Mouse (Mus musculus): ENCODE data around the gene Sv2c. TPM values are rescaled to one million over a fixed set of nuclear protein-coding genes. Genes with fewer than 3 reads are reported as not detected.

The Sv2c gene
- 1 to 10 TPM; 1.7 to 3.2 TPM for polyA plus RNA-seq (2017; shearing (Covaris generic))

DNA sequence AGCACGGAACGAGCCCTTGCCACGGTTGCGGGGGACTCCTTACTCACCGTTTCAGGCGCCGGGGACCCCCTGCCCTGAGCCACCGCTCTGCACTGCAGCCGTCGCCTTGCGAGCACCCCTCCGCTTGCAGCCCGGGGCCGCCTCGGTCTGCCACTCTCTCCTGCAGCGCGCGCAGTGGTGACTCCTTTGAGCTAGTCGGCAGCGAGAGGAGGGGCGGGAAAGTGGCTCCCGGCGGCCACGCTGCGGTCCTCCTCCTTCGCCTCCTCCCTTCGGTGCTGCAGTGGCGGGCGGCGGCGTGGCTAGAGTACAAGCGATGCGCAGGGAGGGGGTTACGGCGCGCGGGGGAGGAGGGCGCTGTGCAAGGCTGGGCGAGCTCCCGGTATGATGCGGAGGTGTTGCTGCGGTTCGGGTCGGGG is at the start of gene Sv2c:
TSS of gene Sv2c (minus strand) at position 177 of the 416 bp plus-strand sequence.

DNA sequence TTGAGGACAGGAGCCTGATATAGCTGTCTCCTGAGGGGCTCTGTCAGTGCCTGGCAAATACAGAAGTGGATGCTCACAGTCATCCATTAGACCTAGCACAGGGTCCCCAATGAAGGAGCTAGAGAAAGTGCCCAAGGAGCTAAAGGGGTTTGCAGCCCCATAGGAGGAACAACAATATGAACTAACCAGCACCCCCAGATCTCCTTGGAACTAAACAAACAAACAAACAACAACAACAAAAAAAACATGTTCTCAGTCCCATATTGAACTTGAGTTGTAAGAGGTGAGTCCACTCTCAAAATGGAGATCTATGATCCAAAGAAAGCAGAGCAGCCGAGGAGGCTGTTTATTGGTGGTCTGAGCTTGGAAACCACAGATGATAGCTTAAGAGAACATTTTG is 50.6 kb downstream of the Sv2c start, which contains the start of gene Gm17190:
TSS of gene Gm17190 (plus strand) at position 301 of the 400 bp plus-strand sequence.

GRCm38 (mm10) chr13:96081276-96081675 is 51.1 kb downstream of the Sv2c start, which contains the start of gene Gm20075:
Gene Gm20075 (minus strand): TSS chr13:96081376.

Other genes with a start within 250 kb of the Sv2c start
- gene Iqgap2, start 240.7 kb downstream of the Sv2c start, polyA plus RNA-seq (2017; shearing (Covaris generic)): 10 to 100 TPM; 28.4 to 44.9 TPM
- gene Gm20075, start 51.2 kb downstream of the Sv2c start, polyA plus RNA-seq (2017; shearing (Covaris generic)): 10 to 100 TPM; 19.5 to 20.0 TPM
- gene Gm17190, start 50.5 kb downstream of the Sv2c start, polyA plus RNA-seq (2017; shearing (Covaris generic)): 1 to 10 TPM in 1 of 2 experiments, under 1 TPM in 1; 0.27 to 1.9 TPM